8 mouse cellular contexts compared by ENCODE assay signal in the genomic region with DNA sequence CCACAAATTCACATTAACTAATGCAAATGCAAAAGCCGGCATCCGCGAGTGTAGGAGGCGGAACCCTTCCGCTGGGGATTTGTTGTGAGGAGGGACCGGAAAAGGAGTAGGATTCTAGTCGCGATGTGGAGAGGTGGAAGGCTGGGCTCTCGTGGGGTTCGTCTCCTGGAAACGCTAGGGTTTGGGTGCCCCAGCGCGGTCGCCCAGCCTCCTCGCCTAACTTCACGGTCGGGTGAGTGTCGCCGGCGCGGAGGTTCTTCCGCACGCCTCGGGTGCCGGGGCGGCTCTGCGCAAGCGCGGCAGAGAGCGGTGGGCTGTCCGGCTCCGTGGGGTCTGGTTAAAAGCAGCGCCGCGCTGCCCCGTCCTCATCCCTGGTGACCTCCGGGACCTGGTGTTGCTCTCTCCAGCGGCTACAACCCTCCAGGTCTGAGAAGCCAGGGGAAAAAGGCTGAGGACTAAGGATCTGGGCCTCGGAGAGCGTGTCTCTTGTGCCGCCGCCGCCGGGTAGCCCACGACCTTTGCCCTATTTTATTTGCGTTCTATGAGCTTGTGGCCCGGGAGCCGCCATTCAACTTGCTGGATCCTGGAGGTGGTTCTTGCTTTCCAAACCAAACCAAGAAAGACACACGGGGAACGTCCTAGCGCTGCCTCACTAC. TPM values are rescaled to one million over a fixed set of nuclear protein-coding genes. Genes with fewer than 3 reads are reported as not detected.
A peak's percentile ranks its signal among the peaks of the same experiment; 100 is the strongest.
DNase-seq lines count a peak whose midpoint lies in the region; ATAC-seq lines count a peak whose summit lies in the region.

Coq3 (plus strand) TSS at position 109 of the 656 bp plus-strand sequence.

- peaks cover 9% of the 10 kb centered on the region for H3K36me3 ChIP-seq in hindbrain, embryonic 13.5 days

- peak; percentile 83 for DNase-seq in NIH3T3 (ENCODE audit: low read depth)
- peak; percentile 85 to 89 for DNase-seq in cerebellum, postnatal 10 days
- DNase-seq in frontal cortex, postnatal 14 days (ENCODE audit: low spot score in 2 of 2) = peak; percentile 81 to 84
- DNase-seq in layer of hippocampus, postnatal 25 days (ENCODE audit: extremely low spot score in 1 of 2, low spot score in 1 of 2) = peak; percentile 78 to 84
- peak; percentile 74 for DNase-seq in lung, postnatal 25 days (ENCODE audit: low spot score)
- peak; percentile 86 for DNase-seq in retina, embryonic 14.5 days (ENCODE audit: low spot score)
- DNase-seq in thymus, postnatal 4 days = peak; percentile 85

- no peaks in the 10 kb centered on the region for H3K27me3 ChIP-seq in hindbrain, embryonic 13.5 days

- under 1% methylated on average over 51 of the region's 51 CpGs for WGBS in hindbrain, embryonic 13.5 days

- peak within 1 kb of the TSS; percentile 65 for H3K4me2 ChIP-seq in hindbrain, embryonic 13.5 days

- H3K9me3 ChIP-seq in hindbrain, embryonic 13.5 days = no peaks in the 10 kb centered on the region

- peak within 1 kb of the TSS; percentile 74 for H3K4me3 ChIP-seq in hindbrain, embryonic 13.5 days

- H3K4me1 ChIP-seq in hindbrain, embryonic 13.5 days (replicated peaks) = peaks cover 7% of the 10 kb centered on the region

- peak; percentile 94 for ATAC-seq in hindbrain, embryonic 13.5 days (ENCODE audit: low FRiP score)

- H3K9ac ChIP-seq in hindbrain, embryonic 13.5 days = peak within 1 kb of the TSS; percentile 86

- H3K27ac ChIP-seq in hindbrain, embryonic 13.5 days = peak within 1 kb of the TSS; percentile 96

RNA-seq across cellular contexts. Expression of gene Coq3, which starts in this region (rescaled TPM):
- polyA plus RNA-seq in hindbrain, embryonic 13.5 days (2015; fragmentation: Nextera tagmentation; extraction: Ambion mirVana) = 11.9 and 12.2 TPM in 2 replicates
- total RNA-seq in layer of hippocampus, postnatal 25 days (2021) = 10 to 100 TPM; 11.9 to 12.2 TPM

Comparison
In these comparisons a context has a peak if more than half of its experiments do, and no peak if none do; other contexts are left out.
1. Peak in every context shown above with its lines: DNase-seq, ATAC-seq, H3K4me3 ChIP-seq and H3K27ac ChIP-seq.